Mouse (Mus musculus): ENCODE results near the gene Slc25a53. TPM values are rescaled to one million over a fixed set of nuclear protein-coding genes. Genes with fewer than 3 reads are reported as not detected.

Slc25a53 gene
- total RNA-seq (2021): 1 to 10 TPM; 5.9 to 8.3 TPM
- long read RNA-seq, experiment 1, partial matches to known transcripts: 0 of 1 reads
- long read RNA-seq, experiment 1, other reads (novel, unspliced or antisense): 0 of 1 reads
- long read RNA-seq, experiment 2, partial matches to known transcripts: 1 of 8 reads
- long read RNA-seq, experiment 2, other reads (novel, unspliced or antisense): 7 of 8 reads

GRCm38 (mm10) chrX:137038000-137038483, at the start of gene Slc25a53:
Gene Slc25a53, minus strand, starts transcription at chrX:137038302.
- DNase-seq (ENCODE audit: low spot score in 2 of 2): peak; percentile 82 to 87

DNA sequence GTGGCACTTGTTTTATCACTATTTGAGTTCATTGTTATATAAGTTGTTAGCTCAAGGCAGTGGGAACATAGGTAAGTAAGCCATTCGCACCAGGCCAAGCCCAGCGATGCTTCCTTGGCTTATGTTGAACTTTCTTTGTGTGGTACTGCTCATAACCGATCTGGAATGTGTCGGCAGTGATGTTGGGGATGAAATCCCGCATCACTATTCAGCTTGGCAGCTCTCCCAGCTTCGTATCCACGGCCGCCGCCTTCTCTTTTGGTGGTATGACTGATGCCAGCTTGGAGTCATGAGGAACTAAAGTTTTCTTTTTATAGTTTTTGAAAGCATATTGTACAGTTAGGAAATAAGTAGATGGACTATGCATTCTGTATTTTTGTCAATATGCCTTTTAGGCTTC, 25.1 kb upstream of the Slc25a53 start:
- no peak for DNase-seq (ENCODE audit: low spot score in 2 of 2)

DNA sequence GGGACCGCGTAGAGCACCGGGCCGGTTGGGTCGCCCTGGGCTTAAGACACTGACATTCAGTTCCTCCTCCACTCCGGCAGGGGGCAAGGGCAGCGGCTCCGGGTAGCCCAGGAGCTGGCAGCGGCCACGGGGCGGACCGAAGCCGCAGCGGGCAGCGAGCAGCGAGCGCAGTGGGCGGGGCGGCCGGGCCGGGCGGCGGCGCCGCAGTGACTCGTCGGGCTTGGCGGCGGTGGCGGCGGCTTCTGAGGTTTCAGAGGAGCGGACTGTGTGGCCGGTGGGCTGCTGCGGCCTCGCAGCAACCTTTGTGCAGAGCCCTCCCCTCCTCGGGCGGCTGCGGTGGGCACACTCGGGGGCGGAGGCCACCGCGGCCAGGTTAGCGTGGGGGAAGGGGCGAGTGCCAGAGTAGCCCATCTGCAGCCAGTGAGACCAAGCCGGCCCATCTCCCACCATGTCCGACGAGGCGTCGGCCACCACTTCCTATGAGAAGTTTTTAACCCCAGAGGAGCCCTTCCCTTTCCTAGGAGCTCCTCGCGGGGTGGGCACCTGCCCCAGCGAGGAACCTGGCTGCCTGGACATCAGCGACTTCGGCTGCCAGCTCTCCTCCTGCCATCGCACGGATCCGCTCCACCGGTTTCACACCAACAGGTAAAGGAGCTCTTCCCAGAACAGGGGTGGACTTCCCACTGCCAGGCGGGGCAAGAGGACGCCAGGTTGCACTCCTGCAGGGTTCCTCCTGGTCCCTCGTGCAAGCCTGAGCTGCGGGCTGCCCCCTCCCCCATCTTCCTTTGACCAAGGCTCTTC, 11.5 kb upstream of the Slc25a53 start, which contains the start of gene Fam199x:
Fam199x (plus strand) TSS at position 170 of the 801 bp plus-strand sequence.
- DNase-seq (ENCODE audit: low spot score in 2 of 2): peak; percentile 63 to 72

DNA sequence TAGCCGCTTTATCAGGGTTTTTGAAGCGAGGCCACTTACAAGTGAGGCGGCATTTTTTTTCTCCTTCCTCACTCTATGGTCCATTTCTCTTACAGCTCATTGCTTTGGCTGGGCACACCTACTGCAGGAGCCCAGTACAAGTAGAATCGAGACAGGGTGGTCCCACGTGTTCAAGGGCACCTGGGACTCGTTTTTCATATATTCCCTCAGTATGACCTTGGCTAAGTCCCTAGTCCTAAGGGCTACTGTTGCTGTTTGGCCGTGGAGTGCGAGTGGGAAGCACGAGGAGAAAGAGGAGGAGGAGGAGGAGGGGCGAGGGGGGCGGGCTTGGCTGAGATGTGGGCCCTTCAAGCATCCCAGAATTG, 10.9 kb upstream of the Slc25a53 start:
- no peak for DNase-seq (ENCODE audit: low spot score in 2 of 2)

DNA sequence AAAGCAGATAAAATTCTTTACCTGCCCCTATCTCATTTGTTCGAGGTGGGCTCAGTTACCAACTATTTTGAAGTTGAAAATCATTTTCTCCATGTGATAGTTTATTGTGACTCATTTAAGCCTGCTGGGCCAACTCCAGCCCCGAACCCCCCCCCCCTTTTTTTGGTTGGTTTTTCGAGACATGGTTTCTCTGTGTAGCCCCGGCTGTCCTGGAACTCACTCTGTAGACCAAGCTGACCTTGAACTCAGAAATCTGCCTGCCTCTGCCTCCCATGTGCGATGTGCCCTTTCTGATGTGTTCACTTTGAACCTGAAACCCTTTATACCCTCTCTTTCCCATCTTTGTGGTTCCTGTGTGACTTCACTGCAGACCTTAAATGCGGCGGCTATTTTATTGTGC, 400 bp upstream of the Slc25a53 start:
- no peak for DNase-seq (ENCODE audit: low spot score in 2 of 2)

GRCm38 (mm10) chrX:137037470-137037999, 567 bp downstream of the Slc25a53 start:
- DNase-seq (ENCODE audit: low spot score in 2 of 2): no peak

GRCm38 (mm10) chrX:137034322-137034721, 3.8 kb downstream of the Slc25a53 start:
- no peak for DNase-seq (ENCODE audit: low spot score in 2 of 2)

DNA sequence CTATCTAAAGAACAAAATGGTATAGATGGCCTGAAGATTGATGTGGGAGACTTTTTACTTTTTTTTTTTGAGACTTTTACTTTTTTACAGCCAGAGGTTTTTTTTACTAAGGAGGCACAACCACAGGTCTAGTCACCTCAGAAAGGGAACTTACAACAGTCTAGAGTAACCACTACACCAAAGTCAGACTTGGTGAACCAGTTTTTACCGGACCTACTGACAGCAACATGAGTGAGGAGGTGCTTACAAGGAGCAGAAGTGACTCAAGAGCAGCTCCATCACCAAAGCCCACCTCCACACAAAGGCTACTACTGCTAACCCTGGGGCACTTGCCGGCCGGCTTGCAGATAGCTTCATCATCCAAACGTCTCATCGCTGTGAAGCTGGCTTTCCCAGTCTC, 6.4 kb downstream of the Slc25a53 start:
- no peak for DNase-seq (ENCODE audit: low spot score in 2 of 2)

DNA sequence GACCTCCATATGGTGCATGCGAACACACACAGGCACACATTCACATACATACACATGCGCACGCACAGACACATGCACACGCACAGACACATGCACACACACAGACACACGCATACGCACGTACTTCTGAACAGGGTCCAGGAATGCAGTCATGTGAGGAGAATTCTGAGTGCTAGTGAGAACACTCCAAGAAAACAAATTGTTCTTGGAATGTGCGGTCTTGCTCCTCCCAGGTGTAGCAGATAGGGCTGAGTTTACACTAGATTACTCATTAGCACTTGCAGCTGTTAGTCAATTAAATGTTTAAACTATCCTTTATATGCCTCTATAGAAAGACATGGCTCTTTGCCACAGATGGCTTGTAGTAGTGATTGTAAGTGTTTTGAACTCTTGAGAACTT, 7.2 kb downstream of the Slc25a53 start:
- no peak for DNase-seq (ENCODE audit: low spot score in 2 of 2)

DNA sequence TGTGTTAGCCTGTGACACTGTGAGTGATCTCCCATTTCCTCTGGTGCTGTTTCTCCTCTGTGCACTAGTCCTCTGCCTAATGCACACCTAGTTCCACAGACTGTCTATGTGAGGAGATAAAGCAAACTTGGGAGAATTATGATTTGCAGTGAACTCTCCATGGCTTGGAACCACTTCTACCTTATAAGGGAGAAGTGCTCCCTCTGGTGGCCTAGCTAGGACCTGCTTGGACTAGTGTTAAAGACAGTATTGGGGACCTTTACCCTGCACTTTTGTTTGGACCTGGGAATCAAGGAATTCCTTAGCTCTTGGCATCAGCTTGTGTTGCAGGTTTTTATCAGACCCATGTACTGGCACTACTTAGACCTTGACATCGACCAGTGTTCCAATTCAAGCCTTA, 18.8 kb downstream of the Slc25a53 start:
- peak in 1 of 2 experiments; percentile 42 for DNase-seq (ENCODE audit: low spot score in 2 of 2)

DNA sequence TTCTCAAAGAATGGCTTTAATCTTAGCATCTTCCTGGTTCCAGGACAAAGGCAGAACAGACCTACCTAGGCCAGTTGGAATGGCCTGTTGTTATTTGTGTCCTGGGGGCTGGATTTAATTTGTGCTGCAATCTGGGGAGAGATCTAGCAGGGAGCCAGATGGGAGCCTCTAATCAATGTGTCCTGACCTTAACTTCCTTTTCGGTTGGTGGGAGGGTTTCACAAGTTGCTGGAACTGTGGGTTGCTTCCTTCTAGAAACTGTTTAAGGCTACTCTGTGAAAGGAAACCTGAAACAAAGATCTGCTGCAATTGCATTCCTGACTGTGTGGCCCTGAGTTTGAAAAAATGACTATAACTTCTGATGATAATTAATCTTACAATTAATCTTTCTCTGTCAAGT, 20.4 kb downstream of the Slc25a53 start:
- DNase-seq (ENCODE audit: low spot score in 2 of 2): no peak

DNA sequence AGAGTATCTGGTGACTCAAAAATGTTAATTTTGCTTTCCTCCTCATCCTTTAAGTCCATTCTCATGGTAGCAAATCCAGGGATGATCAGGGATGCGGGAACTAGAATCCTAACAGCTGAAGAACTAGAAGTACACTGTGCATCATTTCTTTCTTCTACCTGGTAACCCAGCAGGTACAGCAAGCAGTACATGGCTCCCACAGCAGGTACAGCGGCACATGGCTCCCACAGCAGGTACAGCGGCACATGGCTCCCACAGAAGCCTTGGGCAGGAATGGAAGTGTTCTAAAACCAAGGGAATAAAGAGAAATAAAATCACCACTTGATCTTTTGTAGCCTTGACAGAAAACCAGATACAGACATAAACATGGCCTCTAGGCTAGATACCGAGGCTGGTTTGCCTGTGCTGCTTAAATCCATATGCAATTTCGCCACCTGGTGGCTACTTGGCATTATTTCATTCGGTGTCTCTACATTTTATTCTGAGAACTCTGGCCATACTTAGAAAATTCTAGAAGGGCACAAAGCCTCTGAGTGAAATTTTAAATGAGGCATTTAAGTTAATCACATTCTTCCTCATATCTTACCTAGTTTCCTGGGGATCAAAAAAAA, 22.9 kb downstream of the Slc25a53 start:
- DNase-seq (ENCODE audit: low spot score in 2 of 2): peak in 1 of 2 experiments; percentile 20

- DNase-seq (ENCODE audit: low spot score in 2 of 2): no peak
Measured at GRCm38 (mm10) chrX:136996256-136996655, 41.8 kb downstream of the Slc25a53 start.

DNA sequence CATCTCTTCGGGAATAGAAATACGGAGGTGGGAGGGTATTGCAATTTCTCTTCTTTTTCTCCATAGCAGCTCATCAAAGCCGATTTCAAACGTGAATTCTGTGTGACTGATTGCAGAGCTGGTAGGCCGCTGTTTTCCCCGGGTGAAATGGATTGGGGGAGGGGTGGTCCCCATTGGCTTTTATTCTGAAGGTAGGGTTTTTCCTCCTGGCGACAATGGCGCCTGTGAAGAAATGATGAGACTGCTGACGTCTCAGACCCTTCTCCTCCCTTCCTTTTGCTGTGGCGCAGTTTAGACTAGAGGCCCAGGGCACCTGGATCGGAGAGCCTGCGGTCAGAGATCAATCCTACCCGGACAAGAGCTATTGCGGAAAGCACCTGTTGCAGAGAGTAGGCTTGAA, 44.5 kb downstream of the Slc25a53 start:
- DNase-seq (ENCODE audit: low spot score in 2 of 2): no peak

- DNase-seq (ENCODE audit: low spot score in 2 of 2): peak; percentile 17 to 20
Measured at GRCm38 (mm10) chrX:136992978-136993547, 45.0 kb downstream of the Slc25a53 start, which contains the start of gene Zcchc18. Gene Zcchc18, plus strand, starts transcription at chrX:136993155.

GRCm38 (mm10) chrX:136992191-136992965, 45.7 kb downstream of the Slc25a53 start:
- DNase-seq (ENCODE audit: low spot score in 2 of 2): no peak

DNA sequence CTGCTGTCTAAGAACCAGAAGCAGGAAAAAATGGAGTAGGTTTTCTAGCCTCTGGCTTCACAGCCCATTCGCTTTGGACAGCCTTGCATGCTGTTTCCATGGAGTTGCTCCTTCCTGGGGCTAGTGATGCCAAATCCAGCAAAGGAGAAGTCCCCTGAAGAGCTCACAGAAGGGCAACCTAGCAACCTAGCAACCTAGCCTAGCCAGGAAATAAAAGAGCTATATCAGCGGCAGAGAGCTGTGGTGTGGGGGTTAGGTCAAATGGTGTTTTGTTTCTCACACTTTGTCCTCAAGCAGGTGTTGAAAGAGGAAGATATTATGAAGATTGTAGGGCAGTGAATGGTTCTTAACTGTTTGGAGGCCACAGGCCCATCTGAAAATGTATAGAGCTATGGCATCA, 46.8 kb downstream of the Slc25a53 start:
- no peak for DNase-seq (ENCODE audit: low spot score in 2 of 2)

GRCm38 (mm10) chrX:136986039-136986438, 52.1 kb downstream of the Slc25a53 start:
- no peak for DNase-seq (ENCODE audit: low spot score in 2 of 2)

GRCm38 (mm10) chrX:136978616-136979015, 59.5 kb downstream of the Slc25a53 start:
- no peak for DNase-seq (ENCODE audit: low spot score in 2 of 2)

DNA sequence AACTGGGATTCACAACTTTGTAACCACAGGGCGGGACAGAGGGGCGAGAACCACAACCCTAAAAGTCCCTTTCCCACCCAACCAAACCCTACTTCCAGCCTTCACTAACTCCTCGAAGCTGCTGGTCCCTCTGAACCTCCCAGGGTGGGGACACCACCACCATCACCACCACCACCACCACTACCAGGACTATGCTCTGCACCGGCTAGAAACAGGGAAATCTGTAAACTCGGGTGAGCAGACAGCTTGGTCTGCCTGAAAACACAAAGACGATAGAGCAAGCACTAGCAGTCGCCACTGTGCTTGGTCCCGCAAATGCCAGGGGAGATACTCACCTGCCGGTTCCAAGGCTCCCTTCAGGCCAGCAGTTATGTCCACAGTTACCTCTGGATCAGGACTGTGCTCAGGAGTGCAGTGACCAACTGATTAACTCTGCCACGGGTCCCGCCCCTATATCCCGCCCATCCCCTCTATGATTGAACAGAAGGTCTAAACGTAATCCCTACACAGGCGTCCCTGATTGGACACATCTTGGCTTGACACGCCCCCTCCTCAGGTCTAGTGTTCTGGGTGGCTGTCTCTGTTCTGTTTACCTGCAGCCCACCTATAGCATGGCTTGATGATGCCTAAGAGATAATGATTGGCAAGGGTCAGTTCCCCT, 61.5 kb downstream of the Slc25a53 start, which contains the start of the genes Tmsb15l and Tmsb15b1:
Tmsb15l (minus strand) TSS at position 446 of the 661 bp plus-strand sequence.
Tmsb15b1 (minus strand) TSS at position 451 of the 661 bp plus-strand sequence.
- DNase-seq (ENCODE audit: low spot score in 2 of 2): peak in 1 of 2 experiments; percentile 16

All from gastrocnemius, postnatal 4 days (tissue).